Mouse (Mus musculus) hindbrain, embryonic 11.5 days (tissue): ENCODE measurements around the gene Dph1. TPM values are rescaled to one million over a fixed set of nuclear protein-coding genes. Genes with fewer than 3 reads are reported as not detected.

Experiments
- ATAC-seq: fragments of 200-750 bp; cut with Nextera tagmentation; 2 replicates; pipeline ENCODE4 v1.8.0; 2017; ENCODE audit warnings: mild to moderate bottlenecking, moderate TSS enrichment, moderate library complexity; ENCODE audit not compliant: low FRiP score
- DNase-seq: peaks from one replicate; pipeline ENCODE4 v3.0.0-alpha.2; 2015; ENCODE audit warnings: low spot score
- H3K27ac ChIP-seq: fragments of 300-500 bp; sonication (generic); 2 replicates; pipeline ENCODE4 v1.5.1; 2014; ENCODE audit warnings: mild to moderate bottlenecking, low read depth, low read length
- H3K27me3 ChIP-seq: fragments of 300-500 bp; sonication (generic); 2 replicates; pipeline ENCODE4 v1.6.1; 2014; ENCODE audit warnings: mild to moderate bottlenecking, low read length, moderate library complexity, mixed read lengths; ENCODE audit not compliant: control insufficient read depth, insufficient read depth
- H3K36me3 ChIP-seq: fragments of 300-500 bp; sonication (generic); 2 replicates; pipeline ENCODE4 v1.6.1; 2014; ENCODE audit warnings: mild to moderate bottlenecking, low read length, moderate library complexity, mixed read lengths; ENCODE audit not compliant: control insufficient read depth, insufficient read depth
- H3K4me1 ChIP-seq: fragments of 300-500 bp; sonication (generic); replicated peaks from 2 replicates; pipeline ENCODE4 v1.6.1; 2014; ENCODE audit warnings: low read length, mixed read lengths; ENCODE audit not compliant: control insufficient read depth, insufficient read depth
- H3K4me2 ChIP-seq: fragments of 300-500 bp; sonication (generic); replicated peaks from 2 replicates; pipeline ENCODE4 v1.6.1; 2014; ENCODE audit warnings: mild to moderate bottlenecking, low read depth, low read length
- H3K4me3 ChIP-seq: fragments of 300-500 bp; sonication (generic); 2 replicates; pipeline ENCODE4 v1.5.1; 2014; ENCODE audit warnings: low read depth, low read length
- H3K9ac ChIP-seq: fragments of 300-500 bp; sonication (generic); 2 replicates; pipeline ENCODE4 v1.6.1; 2014; ENCODE audit warnings: low read depth, low read length
- H3K9me3 ChIP-seq: fragments of 300-500 bp; sonication (generic); 2 replicates; pipeline ENCODE4 v1.6.1; 2016; ENCODE audit warnings: low read length; ENCODE audit not compliant: control insufficient read depth
- WGBS: fragments of 180-500 bp; shearing (Covaris S2); extraction: QIAGEN DNeasy Blood & Tissue Kit; methylation state at CpG from one replicate; pipeline ENCODE4 v1.1.7; 2014; 5-methylcytosine and 5-hydroxymethylcytosine counted together
- polyA plus RNA-seq: library from polyadenylated mRNA; unstranded; fragments of >200 nt; fragmentation: Nextera tagmentation; extraction: Ambion mirVana; gene quantifications from 2 replicates; pipeline ENCODE4 v1.2.1, GENCODE M21; 2014

Gene Dph1
- polyA plus RNA-seq, 1 experiment from 2014 or later = 14.1 TPM

DNA sequence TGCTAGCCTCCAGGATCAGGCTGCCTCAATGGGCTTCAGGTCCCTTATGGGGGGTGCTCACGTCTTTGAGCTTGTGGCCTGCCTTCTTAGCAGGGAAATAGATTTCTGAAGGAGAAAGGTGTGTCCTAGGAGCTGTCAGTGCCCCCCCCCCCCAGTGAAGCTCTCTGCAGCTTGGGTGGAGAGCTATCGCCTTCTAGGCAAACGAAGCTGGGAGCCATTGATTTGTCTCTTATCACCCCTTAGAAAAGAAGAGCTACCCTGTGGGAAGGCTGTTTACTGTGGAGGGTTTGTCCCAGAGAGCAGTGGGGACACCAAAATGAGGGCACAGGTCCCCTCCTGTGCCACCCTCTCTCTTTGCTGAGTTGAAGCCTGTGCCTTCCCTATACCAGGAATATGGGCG is 19.1 kb upstream of the Dph1 start:
- Histone ChIP-seq H3K27ac (no peak overlapping the region), H3K36me3 (no peaks in the 10 kb centered on the region), H3K9ac (no peak overlapping the region), H3K27me3 (no peaks in the 10 kb centered on the region), H3K4me2 (no peak overlapping the region), H3K4me1 (peaks cover 3% of the 10 kb centered on the region; the same call in 1 of the 2 replicates), H3K9me3 (no peaks in the 10 kb centered on the region), H3K4me3 (no peak overlapping the region)
- DNase-seq = no peak
- WGBS = 67% methylated on average over 4 of the region's 4 CpGs
- ATAC-seq = no peak

GRCm38 (mm10) chr11:75209363-75209762 is 18.3 kb upstream of the Dph1 start:
- no peaks in the 10 kb centered on the region for H3K27me3 ChIP-seq
- 71% methylated on average over 4 of the region's 4 CpGs for WGBS
- H3K4me2 ChIP-seq = no peak overlapping the region
- no peak for DNase-seq
- no peak for ATAC-seq
- H3K9me3 ChIP-seq = no peaks in the 10 kb centered on the region
- no peak overlapping the region for H3K27ac ChIP-seq
- H3K9ac ChIP-seq = no peak overlapping the region
- H3K36me3 ChIP-seq = no peaks in the 10 kb centered on the region
- H3K4me3 ChIP-seq = no peak overlapping the region
- H3K4me1 ChIP-seq = peaks cover 3% of the 10 kb centered on the region; the same call in 1 of the 2 replicates

DNA sequence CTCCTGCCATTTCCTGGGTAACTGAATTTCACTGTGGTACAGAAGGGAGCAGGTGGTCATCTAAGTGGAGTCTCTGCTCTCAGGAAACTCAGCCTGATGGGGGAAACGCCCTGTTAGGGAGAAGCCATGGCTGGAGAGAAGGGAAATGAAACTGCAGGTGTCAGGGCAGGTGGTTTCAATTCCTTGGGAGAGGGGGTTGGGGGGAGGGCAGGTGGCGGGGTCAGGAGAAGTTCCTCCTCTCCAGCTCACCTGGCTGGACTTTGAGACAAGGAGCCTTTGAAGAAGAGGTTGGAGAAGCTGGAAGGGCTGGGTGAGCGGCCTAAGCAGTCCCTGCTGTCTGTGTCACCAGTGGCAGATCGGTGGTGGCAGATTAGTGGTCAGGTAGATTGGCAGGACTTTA is 15.3 kb upstream of the Dph1 start:
- 76% methylated on average over 4 of the region's 4 CpGs for WGBS
- no peaks in the 10 kb centered on the region for H3K27me3 ChIP-seq
- ATAC-seq = no peak

DNA sequence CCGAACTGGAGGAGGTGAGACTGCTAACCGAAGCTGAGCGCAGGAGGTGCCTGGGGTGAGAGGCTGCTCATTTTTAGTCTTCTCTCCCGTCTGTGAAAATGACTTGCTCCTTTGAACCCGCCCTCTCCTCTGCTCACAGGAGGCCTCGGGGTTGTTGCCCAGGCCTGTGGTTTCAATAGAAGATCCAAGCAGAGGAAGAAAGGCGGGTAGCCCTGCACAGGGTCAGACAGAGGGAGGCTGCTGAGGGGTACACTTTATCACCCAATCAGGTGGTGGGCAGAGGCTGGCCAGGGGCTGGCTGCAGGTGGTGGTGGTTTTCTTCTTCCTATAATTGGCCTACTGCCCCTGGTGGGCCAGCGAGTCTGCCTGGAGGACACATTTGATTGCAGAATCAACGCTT is 13.4 kb upstream of the Dph1 start:
- Histone ChIP-seq H3K36me3 (no peaks in the 10 kb centered on the region), H3K4me3 (no peak overlapping the region), H3K4me2 (no peak overlapping the region), H3K4me1 (0 out of 2 replicates have a peak, but pooled peaks cover 2% of the 10 kb centered on the region), H3K27me3 (peaks cover 4% of the 10 kb centered on the region; the same call in 1 of the 2 replicates), H3K9me3 (no peaks in the 10 kb centered on the region), H3K27ac (no peak overlapping the region), H3K9ac (no peak overlapping the region)
- no peak for DNase-seq
- no peak for ATAC-seq
- WGBS = 48% methylated on average over 9 of the region's 9 CpGs

More for the DNA sequence above, 15.3 kb upstream of the Dph1 start:
- H3K4me2 ChIP-seq = no peak overlapping the region
- H3K27ac ChIP-seq = no peak overlapping the region
- H3K9ac ChIP-seq = no peak overlapping the region
- H3K9me3 ChIP-seq = no peaks in the 10 kb centered on the region
- no peak overlapping the region for H3K4me3 ChIP-seq
- no peak for DNase-seq
- H3K4me1 ChIP-seq = 0 out of 2 replicates have a peak, but pooled peaks cover 2% of the 10 kb centered on the region
- no peaks in the 10 kb centered on the region for H3K36me3 ChIP-seq

- Histone ChIP-seq H3K4me1 (0 out of 2 replicates have a peak, but pooled peaks cover 2% of the 10 kb centered on the region), H3K9ac (no peak overlapping the region), H3K27me3 (peaks cover 4% of the 10 kb centered on the region; the same call in 1 of the 2 replicates), H3K4me2 (no peak overlapping the region), H3K9me3 (no peaks in the 10 kb centered on the region), H3K36me3 (no peaks in the 10 kb centered on the region), H3K4me3 (no peak overlapping the region), H3K27ac (no peak overlapping the region)
- DNase-seq = no peak
- ATAC-seq = no peak
- WGBS = 90% methylated on average over 4 of the region's 4 CpGs
These were observed 12.9 kb upstream of the Dph1 start for GRCm38 (mm10) chr11:75203926-75204325.

- DNase-seq = no peak
- Histone ChIP-seq H3K36me3 (no peaks in the 10 kb centered on the region), H3K9ac (no peak overlapping the region), H3K4me1 (0 out of 2 replicates have a peak, but pooled peaks cover 2% of the 10 kb centered on the region), H3K4me2 (no peak overlapping the region), H3K27ac (no peak overlapping the region), H3K27me3 (peaks cover 7% of the 10 kb centered on the region), H3K4me3 (no peak overlapping the region), H3K9me3 (no peaks in the 10 kb centered on the region)
- no peak for ATAC-seq
- WGBS = 66% methylated on average over 8 of the region's 8 CpGs
These were observed 10.7 kb upstream of the Dph1 start for GRCm38 (mm10) chr11:75201721-75202120.

DNA sequence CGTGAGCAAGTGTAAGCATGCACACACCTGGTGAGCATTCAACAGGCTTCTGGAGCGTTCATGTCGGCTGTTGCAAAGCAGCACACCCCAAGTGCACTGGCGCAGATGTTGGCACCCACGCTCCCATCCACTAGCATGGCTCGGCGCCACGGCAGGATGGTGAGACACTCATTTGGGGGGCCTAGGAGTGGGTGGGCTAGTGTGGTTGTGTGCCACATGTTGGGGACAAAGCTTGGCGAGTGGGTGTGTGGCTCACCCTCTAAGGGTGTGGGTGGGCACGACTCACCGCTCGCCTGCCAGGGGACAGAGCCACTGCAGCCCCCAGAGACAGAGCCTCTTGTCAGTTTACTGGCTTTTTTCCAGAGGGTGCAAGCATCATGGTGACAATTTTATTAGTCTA is 9.9 kb upstream of the Dph1 start:
- ATAC-seq (no peak), DNase-seq (no peak)
- Histone ChIP-seq H3K9ac (no peak overlapping the region), H3K36me3 (no peaks in the 10 kb centered on the region), H3K27ac (no peak overlapping the region), H3K9me3 (no peaks in the 10 kb centered on the region), H3K27me3 (peaks cover 15% of the 10 kb centered on the region), H3K4me1 (0 out of 2 replicates have a peak, but pooled peaks cover 2% of the 10 kb centered on the region), H3K4me3 (no peak overlapping the region), H3K4me2 (no peak overlapping the region)
- WGBS = 92% methylated on average over 12 of the region's 12 CpGs

- no peaks in the 10 kb centered on the region for H3K36me3 ChIP-seq
- no peak overlapping the region for H3K4me3 ChIP-seq
- DNase-seq (no peak), ATAC-seq (no peak)
- no peak overlapping the region for H3K4me2 ChIP-seq
- no peak overlapping the region for H3K9ac ChIP-seq
- H3K9me3 ChIP-seq = no peaks in the 10 kb centered on the region
- WGBS = 88% methylated on average over 5 of the region's 5 CpGs
- peaks cover 25% of the 10 kb centered on the region for H3K27me3 ChIP-seq
- H3K4me1 ChIP-seq = peaks cover 2% of the 10 kb centered on the region; the same call in 1 of the 2 replicates
- H3K27ac ChIP-seq = no peak overlapping the region
These were observed 8.9 kb upstream of the Dph1 start for GRCm38 (mm10) chr11:75199951-75200350.

GRCm38 (mm10) chr11:75198792-75199191 is 7.8 kb upstream of the Dph1 start:
- H3K4me2 ChIP-seq = no peak overlapping the region
- no peaks in the 10 kb centered on the region for H3K9me3 ChIP-seq
- H3K27me3 ChIP-seq = peaks cover 36% of the 10 kb centered on the region
- ATAC-seq (no peak), DNase-seq (no peak)
- H3K9ac ChIP-seq = no peak overlapping the region
- H3K36me3 ChIP-seq = no peaks in the 10 kb centered on the region
- H3K27ac ChIP-seq = no peak overlapping the region
- H3K4me1 ChIP-seq = peaks cover 5% of the 10 kb centered on the region
- 61% methylated on average over 4 of the region's 4 CpGs for WGBS
- no peak overlapping the region for H3K4me3 ChIP-seq
